Mouse (Mus musculus): ENCODE results near the gene Cntnap5a.
"Not testable (repeated sequence)": the region's sequence is repeated elsewhere in the genome, so short reads cannot be mapped to it uniquely, and the experiment has no call there.

The Cntnap5a gene

GRCm38 (mm10) chr1:116044083-116044482 is 359.5 kb downstream of the Cntnap5a start:
- DNase-seq (ENCODE audit: low spot score), result no peak

- DNase-seq (ENCODE audit: low spot score), result no peak
Observed at GRCm38 (mm10) chr1:116107010-116107723, 422.6 kb downstream of the Cntnap5a start.

GRCm38 (mm10) chr1:116107724-116108058 is 423.1 kb downstream of the Cntnap5a start:
- no peak for DNase-seq (ENCODE audit: low spot score)

GRCm38 (mm10) chr1:116108381-116108780 is 423.8 kb downstream of the Cntnap5a start:
- DNase-seq (ENCODE audit: low spot score), result no peak

GRCm38 (mm10) chr1:116125767-116126166 is 441.2 kb downstream of the Cntnap5a start:
- no peak for DNase-seq (ENCODE audit: low spot score)

GRCm38 (mm10) chr1:116127085-116127484 is 442.5 kb downstream of the Cntnap5a start:
- no peak for DNase-seq (ENCODE audit: low spot score)

- no peak for DNase-seq (ENCODE audit: low spot score)
Observed at GRCm38 (mm10) chr1:116128450-116129246, 444.1 kb downstream of the Cntnap5a start.

- DNase-seq (ENCODE audit: low spot score), result no peak
Observed at GRCm38 (mm10) chr1:116132471-116132870, 447.9 kb downstream of the Cntnap5a start.

GRCm38 (mm10) chr1:116149764-116150369 is 465.3 kb downstream of the Cntnap5a start:
- DNase-seq (ENCODE audit: low spot score), result no peak

GRCm38 (mm10) chr1:116184471-116184870 is 499.9 kb downstream of the Cntnap5a start:
- no peak for DNase-seq (ENCODE audit: low spot score)

GRCm38 (mm10) chr1:116188142-116188541 is 503.6 kb downstream of the Cntnap5a start:
- DNase-seq (ENCODE audit: low spot score), result not testable (repeated sequence)

- DNase-seq (ENCODE audit: low spot score), result no peak
Observed at GRCm38 (mm10) chr1:116192299-116192698, 507.7 kb downstream of the Cntnap5a start.

- no peak for DNase-seq (ENCODE audit: low spot score)
Observed at GRCm38 (mm10) chr1:116216883-116217282, 532.3 kb downstream of the Cntnap5a start.

- DNase-seq (ENCODE audit: low spot score), result no peak
Observed at GRCm38 (mm10) chr1:116240538-116240937, 556.0 kb downstream of the Cntnap5a start.

GRCm38 (mm10) chr1:116243856-116244255 is 559.3 kb downstream of the Cntnap5a start:
- DNase-seq (ENCODE audit: low spot score), result no peak

GRCm38 (mm10) chr1:116281144-116281543 is 596.6 kb downstream of the Cntnap5a start:
- no peak for DNase-seq (ENCODE audit: low spot score)

GRCm38 (mm10) chr1:116283968-116284367 is 599.4 kb downstream of the Cntnap5a start:
- no peak for DNase-seq (ENCODE audit: low spot score)

GRCm38 (mm10) chr1:116306555-116306954 is 622.0 kb downstream of the Cntnap5a start:
- DNase-seq (ENCODE audit: low spot score), result no peak

- DNase-seq (ENCODE audit: low spot score), result no peak
Observed at GRCm38 (mm10) chr1:116311512-116311911, 627.0 kb downstream of the Cntnap5a start.

GRCm38 (mm10) chr1:116313269-116313668 is 628.7 kb downstream of the Cntnap5a start:
- DNase-seq (ENCODE audit: low spot score), result no peak

GRCm38 (mm10) chr1:116324505-116324904 is 639.9 kb downstream of the Cntnap5a start:
- no peak for DNase-seq (ENCODE audit: low spot score)

GRCm38 (mm10) chr1:116353669-116354068 is 669.1 kb downstream of the Cntnap5a start:
- DNase-seq (ENCODE audit: low spot score), result no peak

GRCm38 (mm10) chr1:116365606-116366005 is 681.0 kb downstream of the Cntnap5a start:
- DNase-seq (ENCODE audit: low spot score), result no peak

Measured in lung, postnatal 25 days (tissue).